Mouse (Mus musculus): ENCODE measurements around the gene Sema4g.

Sema4g gene

GRCm38 (mm10) chr19:45005444-45005843, 16.5 kb downstream of the Sema4g start, which contains the start of gene Twnk:
Gene Twnk (plus strand): TSS chr19:45005663.
- DNase-seq: peak; percentile 71 to 76

- DNase-seq: peak; percentile 97 to 98
Observed at GRCm38 (mm10) chr19:45005957-45006712, 17.2 kb downstream of the Sema4g start, which contains the start of gene Mrpl43. Gene Mrpl43 (minus strand): TSS chr19:45006442.

GRCm38 (mm10) chr19:45007021-45007420, 18.1 kb downstream of the Sema4g start:
- DNase-seq: no peak

DNA sequence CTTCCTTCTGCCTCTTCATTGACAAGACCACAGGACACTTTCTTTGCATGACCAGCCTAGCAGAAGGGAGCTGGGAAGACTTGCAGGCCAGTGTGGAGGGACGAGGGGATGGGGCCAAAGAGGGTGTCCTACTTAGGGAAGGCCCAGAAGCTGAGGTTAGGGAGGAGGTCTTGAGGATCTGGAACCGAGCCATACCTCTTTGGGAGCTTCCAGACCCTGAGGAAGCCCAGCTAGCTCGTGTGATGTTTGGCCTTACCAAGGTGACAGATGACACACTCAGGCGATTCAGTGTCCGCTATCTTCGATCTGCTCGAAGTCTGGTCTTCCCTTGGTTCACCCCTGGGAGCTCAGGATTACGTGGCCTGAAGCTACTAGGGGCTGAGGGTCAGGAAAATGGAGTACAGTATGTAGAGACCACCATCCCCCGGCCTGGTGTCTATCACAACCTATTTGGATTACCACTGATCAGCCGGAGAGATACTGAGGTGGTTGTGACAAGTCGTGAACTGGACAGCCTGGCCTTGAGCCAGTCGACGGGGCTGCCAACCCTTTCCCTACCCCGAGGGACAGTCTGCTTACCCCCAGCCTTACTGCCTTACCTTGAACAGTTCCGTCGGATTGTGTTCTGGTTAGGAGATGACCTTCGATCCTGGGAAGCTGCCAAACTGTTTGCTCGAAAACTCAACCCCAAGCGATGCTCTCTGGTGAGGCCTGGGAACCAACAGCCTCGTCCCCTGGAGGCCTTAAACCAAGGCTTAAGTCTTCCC, 18.7 kb downstream of the Sema4g start:
- DNase-seq: no peak

DNA sequence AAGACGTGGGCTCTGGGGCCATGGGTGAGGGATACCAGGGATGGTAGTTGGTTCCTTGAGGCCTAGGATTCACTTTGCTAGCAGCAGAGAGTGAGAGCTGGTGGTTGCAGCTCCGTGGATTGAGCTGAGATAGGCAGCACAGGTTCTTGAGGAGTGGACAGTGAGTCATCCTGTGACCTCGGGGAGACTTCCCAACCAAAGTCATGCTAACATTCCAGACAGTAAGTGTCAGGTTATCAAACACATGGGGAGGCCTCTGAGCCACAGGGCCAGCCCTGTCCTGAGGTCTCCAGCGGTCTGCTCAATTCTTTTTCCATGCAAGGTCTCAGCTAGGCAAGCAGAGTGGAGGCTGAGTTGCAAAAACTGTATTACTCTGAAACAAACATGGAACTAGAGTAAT, 21.7 kb downstream of the Sema4g start:
- DNase-seq: no peak

DNA sequence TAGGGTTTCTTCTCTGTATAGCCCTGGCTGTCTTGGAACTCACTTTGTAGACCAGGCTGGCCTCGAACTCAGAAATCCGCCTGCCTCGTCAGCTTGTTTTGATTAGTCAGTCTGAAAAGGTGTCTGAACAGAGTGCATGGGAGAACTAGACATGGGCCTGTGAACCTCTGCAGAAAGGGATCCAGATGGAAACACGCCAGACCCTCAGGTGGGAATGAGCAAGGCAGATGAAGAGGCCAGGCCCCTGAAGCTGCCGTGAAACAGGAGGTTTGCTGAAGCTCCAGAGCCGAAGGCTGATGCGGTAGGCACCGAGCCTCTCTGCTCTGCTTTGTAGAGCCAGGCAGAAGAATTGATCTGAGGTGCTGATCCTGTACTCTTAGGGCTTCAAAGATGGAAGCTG, 23.3 kb downstream of the Sema4g start:
- DNase-seq: no peak

GRCm38 (mm10) chr19:45012636-45013035, 23.7 kb downstream of the Sema4g start:
- DNase-seq: peak in 1 of 2 experiments; percentile 59

- DNase-seq: peak in 1 of 2 experiments; percentile 44
Observed at GRCm38 (mm10) chr19:45013581-45014225, 24.8 kb downstream of the Sema4g start.

DNA sequence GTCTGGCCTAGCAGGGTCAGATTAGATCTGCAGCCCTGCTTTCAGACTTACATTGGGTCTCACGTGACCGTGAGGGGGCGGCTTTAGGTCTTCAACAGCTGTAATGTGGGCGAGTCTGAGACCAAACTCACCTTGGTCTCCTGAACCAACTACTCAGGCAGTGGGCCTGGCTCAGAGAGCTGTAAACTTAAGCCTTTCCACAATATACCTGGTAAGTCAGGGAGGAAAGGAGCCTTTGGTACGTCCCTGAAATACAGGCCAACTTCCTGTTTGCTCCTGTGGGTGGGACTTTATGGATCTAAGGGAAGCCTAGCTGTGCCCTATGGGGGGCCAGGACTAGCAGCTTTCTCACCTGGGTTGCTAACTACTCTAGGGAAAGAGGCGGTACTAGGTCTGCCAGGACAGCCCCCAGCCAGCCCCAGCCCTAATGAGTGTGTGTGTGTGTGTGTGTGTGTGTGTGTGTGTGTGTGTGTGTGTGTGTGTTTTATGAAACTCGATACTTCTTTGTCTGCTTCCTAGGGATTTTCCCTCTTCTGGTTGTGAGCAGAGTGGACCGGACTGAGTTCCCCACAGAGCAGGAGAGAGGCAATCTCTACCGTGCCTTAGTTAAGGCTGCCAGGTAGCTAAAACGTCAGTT, 25.6 kb downstream of the Sema4g start, which contains the start of gene Lzts2:
TSS of gene Lzts2 (plus strand) at position 80 of the 637 bp plus-strand sequence.
- DNase-seq: peak; percentile 57 to 69

GRCm38 (mm10) chr19:45014981-45015402, 26.1 kb downstream of the Sema4g start:
- DNase-seq: peak; percentile 75 to 83

- DNase-seq: peak; percentile 76 to 77
Observed at GRCm38 (mm10) chr19:45015518-45016281, 26.8 kb downstream of the Sema4g start.

DNA sequence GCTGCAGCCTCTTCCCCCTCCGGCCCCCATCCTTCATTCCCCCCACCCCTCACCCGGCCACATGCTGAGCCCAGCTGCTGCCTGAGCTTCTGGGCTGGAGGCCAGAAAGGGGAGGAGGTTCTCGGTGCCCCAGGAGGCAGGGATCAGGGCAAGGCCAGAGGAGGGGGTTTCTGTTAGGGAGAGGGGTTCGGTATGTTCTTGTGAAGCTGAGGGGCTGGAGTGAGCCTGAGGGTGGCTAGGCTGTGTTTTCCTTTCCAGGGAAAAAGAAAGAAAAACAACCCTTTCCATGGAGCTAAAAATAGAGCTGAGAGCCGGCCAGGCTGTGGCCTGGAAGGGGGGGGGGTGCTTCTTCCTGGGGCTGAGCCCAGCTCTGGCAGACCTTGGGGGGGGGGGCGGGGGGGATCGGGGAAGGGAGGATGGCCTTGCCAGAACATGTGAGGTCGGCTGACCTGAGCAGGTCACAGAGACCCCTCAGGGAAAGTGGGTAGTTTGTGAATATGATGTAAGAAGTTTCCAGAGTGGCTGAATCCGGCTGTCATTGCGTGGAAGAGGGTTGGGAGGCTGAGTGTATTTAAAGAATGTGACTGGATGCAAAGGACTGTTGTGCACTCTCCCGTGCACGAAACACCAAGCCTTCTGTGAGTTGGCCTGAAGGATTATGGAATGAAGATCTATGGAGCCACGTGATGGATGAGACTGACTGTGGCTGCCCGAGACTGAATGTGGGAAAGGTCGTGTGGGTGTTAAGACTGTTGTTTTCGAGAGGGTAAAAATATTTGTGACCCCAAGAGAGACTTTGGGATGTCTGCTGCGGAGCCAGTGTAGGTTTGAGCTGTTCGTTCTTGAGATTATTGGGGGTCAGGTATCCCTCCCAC, 27.7 kb downstream of the Sema4g start:
- DNase-seq: peak; percentile 81 to 87

DNA sequence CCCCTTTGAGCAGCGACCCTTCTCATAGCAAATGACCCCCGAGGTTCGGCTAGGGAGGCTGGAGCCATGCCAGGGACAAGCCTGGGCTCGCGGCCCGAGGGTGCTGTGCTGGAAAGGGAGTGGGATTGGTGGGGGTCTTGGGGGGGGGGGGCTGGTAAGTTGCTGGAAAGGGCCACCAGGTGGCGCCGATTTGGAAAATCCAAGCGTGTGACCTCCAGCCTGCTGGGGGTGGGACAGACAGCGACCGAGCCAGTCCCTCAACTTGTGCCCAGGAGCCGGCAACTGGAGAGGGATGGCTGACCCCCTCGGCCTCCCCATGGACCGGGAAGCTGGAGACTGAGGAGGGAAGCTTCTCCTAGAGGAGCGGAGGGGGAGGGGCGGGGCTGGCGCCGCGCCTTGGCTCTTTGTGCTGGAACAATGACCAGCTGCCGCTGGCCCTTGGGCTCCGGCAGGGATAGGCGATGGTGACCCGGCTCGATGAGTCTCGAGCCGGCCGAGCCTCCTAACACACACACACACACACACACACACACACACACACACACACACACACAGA, 28.4 kb downstream of the Sema4g start:
- peak; percentile 78 to 87 for DNase-seq

DNA sequence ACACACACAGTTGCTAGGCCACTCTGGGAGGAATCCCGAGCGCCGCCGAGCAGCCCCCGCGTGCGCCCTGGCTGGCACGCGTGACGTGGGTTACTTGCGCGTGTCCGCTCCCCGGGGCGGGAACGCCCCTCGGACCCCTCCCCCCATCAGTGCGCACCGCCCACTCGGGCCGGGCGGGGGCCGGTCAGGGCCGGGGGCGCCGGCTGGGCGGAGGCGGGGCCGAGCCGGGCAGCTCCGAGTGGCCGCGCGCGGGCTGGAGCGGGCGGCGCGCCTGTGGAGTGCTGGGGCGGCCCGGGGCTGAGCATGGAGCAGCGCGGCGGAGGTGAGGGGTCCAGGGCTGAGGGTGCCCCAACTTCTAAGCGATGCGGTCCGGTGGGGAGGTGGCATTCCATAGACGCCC, 29.0 kb downstream of the Sema4g start:
- peak; percentile 87 to 92 for DNase-seq

DNA sequence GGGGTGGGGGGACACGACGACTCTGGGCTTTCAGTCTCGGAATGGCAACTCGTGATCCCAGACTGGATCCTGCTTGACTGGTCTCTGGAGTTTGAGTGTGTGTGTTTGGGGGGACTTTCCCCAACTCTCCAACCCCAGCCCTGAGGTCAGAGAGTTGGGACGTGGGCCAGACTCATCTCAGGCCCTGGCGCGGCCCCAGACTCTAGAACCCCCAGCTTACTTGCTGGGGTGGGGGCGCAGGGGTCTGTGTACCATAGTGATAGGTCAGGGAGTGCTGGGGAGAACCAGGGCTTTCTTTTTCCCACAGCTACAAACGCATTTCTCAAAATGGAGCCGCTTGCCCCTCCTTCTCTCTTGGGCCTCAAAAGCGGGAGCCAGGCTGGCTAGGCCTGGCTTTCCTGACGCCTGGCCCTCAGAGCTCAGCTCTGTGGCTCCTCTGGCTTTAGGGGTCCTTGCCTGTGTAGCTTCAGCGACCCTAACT, 29.5 kb downstream of the Sema4g start:
- peak in 1 of 2 experiments; percentile 53 for DNase-seq

DNA sequence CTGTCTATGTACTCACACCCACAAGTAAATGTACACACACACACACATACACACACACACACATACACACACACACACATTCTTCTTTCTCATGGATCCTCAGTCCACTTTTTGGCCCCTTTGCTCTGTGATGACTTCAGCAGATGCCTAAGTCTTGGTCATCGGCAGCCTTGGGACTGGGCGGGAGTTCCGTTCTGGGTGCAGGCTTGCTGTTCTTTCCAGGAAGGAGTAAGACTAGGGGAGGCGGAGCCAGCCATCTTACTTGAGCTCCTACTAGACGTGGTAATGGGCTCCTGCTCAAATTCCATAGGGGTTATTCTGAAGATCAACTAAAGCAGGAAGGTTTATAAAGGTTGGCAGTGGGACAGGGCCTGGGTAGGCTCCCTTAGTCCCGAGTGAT, 31.4 kb downstream of the Sema4g start:
- DNase-seq: peak; percentile 53 to 70

DNA sequence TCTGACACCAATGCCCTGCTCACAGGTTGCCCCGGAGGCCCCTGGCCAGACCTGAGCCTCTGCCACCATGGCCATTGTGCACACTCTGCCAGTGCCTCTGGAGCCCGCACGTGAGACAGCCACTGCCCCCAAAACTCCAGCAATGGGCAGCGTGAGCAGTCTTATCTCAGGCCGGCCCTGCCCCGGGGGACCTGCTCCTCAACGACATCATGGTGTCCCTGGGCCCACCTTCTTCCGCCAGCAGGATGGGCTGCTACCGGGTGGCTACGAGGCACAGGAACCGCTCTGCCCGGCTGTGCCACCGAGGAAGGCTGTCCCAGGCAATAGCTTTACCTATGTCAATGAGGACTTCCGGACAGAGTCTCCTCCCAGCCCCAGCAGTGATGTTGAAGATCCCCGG, 32.5 kb downstream of the Sema4g start:
- no peak for DNase-seq

DNA sequence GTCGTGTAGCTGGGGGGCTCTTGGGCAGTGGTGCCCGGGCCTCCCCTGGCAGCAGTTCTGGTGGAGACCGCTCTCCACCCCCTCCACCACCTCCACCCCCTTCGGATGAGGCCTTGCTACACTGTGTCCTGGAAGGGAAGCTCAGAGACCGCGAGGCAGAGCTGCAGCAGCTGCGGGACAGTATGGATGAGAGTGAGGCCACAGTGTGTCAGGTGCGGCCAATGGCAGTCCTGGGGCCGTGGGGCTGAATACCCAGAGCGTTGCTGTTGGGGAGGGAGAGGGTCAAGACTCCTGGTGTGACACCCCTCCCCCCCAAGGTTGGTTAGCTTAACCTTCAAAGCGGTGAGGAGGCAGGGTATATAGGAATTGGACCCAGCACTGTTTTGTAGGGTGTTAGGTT, 35.1 kb downstream of the Sema4g start:
- DNase-seq: no peak

DNA sequence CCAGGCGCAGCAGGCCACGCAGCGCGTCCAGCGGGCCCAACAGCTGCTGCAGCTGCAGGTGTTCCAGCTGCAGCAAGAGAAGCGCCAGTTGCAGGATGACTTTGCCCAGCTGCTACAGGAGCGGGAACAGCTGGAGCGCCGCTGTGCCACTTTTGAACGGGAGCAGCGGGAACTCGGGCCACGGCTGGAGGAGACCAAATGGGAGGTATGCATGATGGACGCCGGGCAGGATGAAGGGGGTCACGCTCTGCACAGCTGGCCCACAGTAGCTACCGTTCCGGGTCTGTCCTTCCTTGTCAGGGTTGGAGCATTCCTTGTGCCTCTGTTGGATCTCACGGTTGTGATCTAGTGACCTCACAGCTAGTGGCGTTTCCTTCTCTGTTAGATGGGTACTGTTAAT, 35.9 kb downstream of the Sema4g start:
- DNase-seq: no peak

DNA sequence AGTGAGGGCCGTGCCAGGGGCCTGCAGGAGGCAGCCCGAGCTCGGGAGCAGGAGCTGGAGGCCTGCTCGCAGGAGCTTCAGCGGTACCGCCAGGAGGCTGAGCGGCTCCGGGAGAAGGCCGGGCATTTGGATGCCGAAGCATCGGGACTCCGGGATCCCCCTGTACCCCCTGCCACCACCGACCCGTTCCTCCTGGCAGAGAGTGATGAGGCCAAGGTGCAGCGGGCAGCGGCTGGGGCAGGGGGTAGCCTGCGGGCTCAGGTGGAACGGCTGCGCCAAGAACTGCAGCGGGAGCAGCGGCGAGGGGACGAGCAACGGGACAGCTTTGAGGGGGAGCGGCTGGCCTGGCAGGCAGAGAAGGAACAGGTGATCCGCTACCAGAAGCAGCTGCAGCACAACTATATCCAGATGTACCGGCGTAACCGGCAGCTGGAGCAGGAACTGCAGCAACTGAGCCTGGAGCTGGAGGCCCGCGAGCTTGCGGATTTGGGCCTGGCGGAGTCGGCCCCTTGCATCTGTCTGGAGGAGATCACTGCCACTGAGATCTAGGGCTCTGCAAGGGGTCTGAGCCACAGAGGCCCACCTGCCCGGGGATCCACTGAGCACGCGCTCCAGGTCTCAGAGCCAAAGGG, 37.2 kb downstream of the Sema4g start:
- no peak for DNase-seq
